ENCODE assay signal across 30 mouse cellular contexts in the genomic region with DNA sequence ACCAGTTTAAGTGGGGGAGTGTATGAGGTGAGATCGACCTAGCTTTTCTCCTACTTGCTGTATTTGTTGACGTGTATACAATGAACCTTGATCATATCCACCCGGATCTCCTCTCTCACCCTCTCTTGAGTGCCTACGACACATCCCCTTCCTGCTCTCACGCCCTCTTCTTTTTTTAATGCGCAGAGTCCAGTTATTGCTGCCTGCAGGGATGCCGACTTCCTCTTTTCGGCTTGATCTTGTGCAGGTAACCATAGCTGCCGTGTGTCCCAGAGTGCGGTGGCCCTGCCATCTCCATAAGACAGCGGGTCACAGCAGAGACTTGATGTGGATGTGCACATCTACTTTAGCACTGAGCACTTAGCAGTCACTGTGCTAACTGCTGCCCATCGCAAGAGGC. TPM values are rescaled to one million over a fixed set of nuclear protein-coding genes. Genes with fewer than 3 reads are reported as not detected.
DNase-seq lines count a peak whose midpoint lies in the region; ATAC-seq lines count a peak whose summit lies in the region.
"Had no signal": no experiment of that assay in that cellular context is flagged by ENCODE, and none has a peak within 500 bp of the region (broad histone marks: within the 10 kb centered on the region; RNA-seq: fewer than 3 reads in every experiment).

No protein-coding gene starts in this region.

- no peak overlapping the region for H3K4me3 ChIP-seq in kidney, embryonic 15.5 days (replicated peaks)
- no peak overlapping the region for H3K4me3 ChIP-seq in kidney, embryonic 14.5 days (ENCODE audit: low read length)
- H3K4me3 ChIP-seq: embryonic facial prominence, embryonic 12.5 days; hindbrain, embryonic 15.5 days; limb, embryonic 12.5 days; liver, embryonic 15.5 days; lung, embryonic 15.5 days; megakaryocyte, embryonic 14.5 days; midbrain, embryonic 12.5 days; myocyte; neural tube, embryonic 13.5 days had no signal

- H3K9me3 ChIP-seq in kidney, embryonic 15.5 days (replicated peaks) = no peaks in the 10 kb centered on the region
- no peaks in the 10 kb centered on the region for H3K9me3 ChIP-seq in kidney, embryonic 14.5 days (ENCODE audit: control insufficient read depth, low read length)
- H3K9me3 ChIP-seq: embryonic facial prominence, embryonic 12.5 days; hindbrain, embryonic 15.5 days; limb, embryonic 12.5 days; liver, embryonic 15.5 days; lung, embryonic 15.5 days; megakaryocyte, embryonic 14.5 days; midbrain, embryonic 12.5 days; neural tube, embryonic 13.5 days had no signal

- 0 out of 2 replicates have a peak, but pooled peaks cover 4% of the 10 kb centered on the region for H3K4me1 ChIP-seq in kidney, embryonic 15.5 days
- no peaks in the 10 kb centered on the region for H3K4me1 ChIP-seq in kidney, embryonic 14.5 days (ENCODE audit: control insufficient read depth, insufficient read depth, low read length)
- H3K4me1 ChIP-seq: embryonic facial prominence, embryonic 12.5 days; hindbrain, embryonic 15.5 days; limb, embryonic 12.5 days; lung, embryonic 15.5 days; midbrain, embryonic 12.5 days; neural tube, embryonic 13.5 days had no signal

- no peaks in the 10 kb centered on the region for H3K27me3 ChIP-seq in kidney, embryonic 15.5 days
- H3K27me3 ChIP-seq in kidney, embryonic 14.5 days (ENCODE audit: control insufficient read depth, insufficient read depth, low read length) = no peaks in the 10 kb centered on the region
- H3K27me3 ChIP-seq: embryonic facial prominence, embryonic 12.5 days; hindbrain, embryonic 15.5 days; limb, embryonic 12.5 days; liver, embryonic 15.5 days; lung, embryonic 15.5 days; megakaryocyte, embryonic 14.5 days; midbrain, embryonic 12.5 days; neural tube, embryonic 13.5 days had no signal

- WGBS in kidney, embryonic 15.5 days = 75% methylated on average over 12 of the region's 12 CpGs
- 76% methylated on average over 12 of the region's 12 CpGs for WGBS in kidney, embryonic 14.5 days

- ATAC-seq in granulocyte monocyte progenitor cell, adult 5-6 weeks (replicated peaks; ENCODE audit: poor library complexity, severe bottlenecking) = peak; percentile 68
- ATAC-seq in kidney, embryonic 15.5 days (replicated peaks; ENCODE audit: low FRiP score) = no peak
- ATAC-seq in kidney, embryonic 14.5 days (ENCODE audit: low FRiP score, low TSS enrichment) = no peak
- ATAC-seq: activated CD4-positive, CD25-positive, alpha-beta regulatory T cell, adult 4 months; forebrain, embryonic 14.5 days; inflammation-experienced regulatory T-cells, adult 6 months had no signal

- H3K4me2 ChIP-seq in kidney, embryonic 15.5 days = no peak overlapping the region
- no peak overlapping the region for H3K4me2 ChIP-seq in kidney, embryonic 14.5 days (replicated peaks; ENCODE audit: low read depth, low read length)
- H3K4me2 ChIP-seq: embryonic facial prominence, embryonic 12.5 days; hindbrain, embryonic 15.5 days; limb, embryonic 12.5 days; liver, embryonic 15.5 days; lung, embryonic 15.5 days; midbrain, embryonic 12.5 days; neural tube, embryonic 13.5 days had no signal

- DNase-seq in A20 (ENCODE audit: low read depth, low spot score) = peak; percentile 52
- DNase-seq in B cell, adult 2 months = peak; percentile 17 to 36
- peak; percentile 54 for DNase-seq in naive thymus-derived CD4-positive, alpha-beta T cell, adult 2 months (ENCODE audit: low read depth)
- DNase-seq in kidney, postnatal 14 days = no peak
- DNase-seq: cerebellum, adult 2 months; cerebellum, postnatal 14 days; gastrocnemius, postnatal 14 days; heart, adult 18-20 months; heart, postnatal 14 days; kidney, adult 11 months; layer of hippocampus, adult 9-11 months; thymus, adult 18-20 months; thymus, postnatal 25 days had no signal

- H3K36me3 ChIP-seq in kidney, embryonic 15.5 days = 0 out of 2 replicates have a peak, but pooled peaks cover 5% of the 10 kb centered on the region
- H3K36me3 ChIP-seq in kidney, embryonic 14.5 days (ENCODE audit: control insufficient read depth, insufficient read depth, low read length) = peaks cover 3% of the 10 kb centered on the region; the same call in 1 of the 2 replicates
- H3K36me3 ChIP-seq: hindbrain, embryonic 15.5 days; lung, embryonic 15.5 days had no signal

- H3K27ac ChIP-seq in kidney, embryonic 15.5 days = no peak overlapping the region
- H3K27ac ChIP-seq in kidney, embryonic 14.5 days (ENCODE audit: low read depth, low read length) = no peak overlapping the region
- H3K27ac ChIP-seq: embryonic facial prominence, embryonic 12.5 days; hindbrain, embryonic 15.5 days; limb, embryonic 12.5 days; liver, embryonic 15.5 days; lung, embryonic 15.5 days; midbrain, embryonic 12.5 days; neural tube, embryonic 13.5 days; stomach, postnatal 0 days had no signal

- H3K9ac ChIP-seq in kidney, embryonic 15.5 days = no peak overlapping the region
- no peak overlapping the region for H3K9ac ChIP-seq in kidney, embryonic 14.5 days (ENCODE audit: low read depth, low read length)
- H3K9ac ChIP-seq: embryonic facial prominence, embryonic 12.5 days; hindbrain, embryonic 15.5 days; limb, embryonic 12.5 days; liver, embryonic 15.5 days; lung, embryonic 15.5 days; midbrain, embryonic 12.5 days; neural tube, embryonic 13.5 days had no signal

RNA-seq across cellular contexts. Expression of gene Gm10638, which starts 46.0 kb away (rescaled TPM):
- total RNA-seq in granulocyte monocyte progenitor cell, adult 5-6 weeks (2014; fragmentation: Nextera tagmentation) = not detected in 2 replicates
- total RNA-seq in granulocyte monocyte progenitor cell, adult 5-6 weeks (2017) = 0.36 TPM in 1 of 2 replicates, not detected in the other
- polyA plus RNA-seq in kidney, embryonic 15.5 days (2015; fragmentation: Nextera tagmentation; extraction: Ambion mirVana) = 4.8 and 5.7 TPM in 2 replicates
- polyA plus RNA-seq in kidney, embryonic 14.5 days (2014; fragmentation: Nextera tagmentation; extraction: Ambion mirVana) = 5.6 and 6.7 TPM in 2 replicates
- total RNA-seq: liver, adult 2 months had no signal
- polyA plus RNA-seq: activated CD4-positive, CD25-positive, alpha-beta regulatory T cell, adult 4 months had no signal

RNA-seq across cellular contexts. Expression of gene Siah1a, which starts 46.3 kb away (rescaled TPM):
- total RNA-seq in granulocyte monocyte progenitor cell, adult 5-6 weeks (2014; fragmentation: Nextera tagmentation) = 8.1 and 14.1 TPM in 2 replicates
- 14.5 and 21.0 TPM in 2 replicates for total RNA-seq in granulocyte monocyte progenitor cell, adult 5-6 weeks (2017)
- 46.4 and 48.7 TPM in 2 replicates for polyA plus RNA-seq in kidney, embryonic 15.5 days (2015; fragmentation: Nextera tagmentation; extraction: Ambion mirVana)
- 50.3 and 54.0 TPM in 2 replicates for polyA plus RNA-seq in kidney, embryonic 14.5 days (2014; fragmentation: Nextera tagmentation; extraction: Ambion mirVana)
